Mouse (Mus musculus): ENCODE measurements around the gene Grhpr. TPM values are rescaled to one million over a fixed set of nuclear protein-coding genes. Genes with fewer than 3 reads are reported as not detected.

Grhpr gene
- polyA plus RNA-seq, 1 experiment from 2014 or later: 57.3 TPM

DNA sequence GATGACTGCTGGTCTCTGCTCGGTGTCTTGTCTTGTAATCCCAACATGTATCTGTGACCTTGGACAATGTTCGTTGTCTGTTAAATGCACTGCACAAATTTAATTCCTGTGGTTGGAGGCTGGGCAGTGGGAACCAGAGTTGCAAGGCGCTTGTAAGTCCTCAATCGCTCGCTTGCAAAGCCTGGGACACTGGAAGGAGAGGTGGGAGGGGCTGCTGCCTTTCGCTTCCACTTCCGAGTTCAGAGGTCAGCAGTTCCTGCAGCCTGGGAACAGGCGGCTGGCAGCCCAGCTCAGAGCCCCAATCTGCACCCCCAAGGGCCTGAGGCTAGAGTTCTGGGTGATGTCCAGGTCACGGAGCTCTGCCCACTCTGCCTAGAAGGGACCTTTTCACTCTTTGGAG, 28.2 kb upstream of the Grhpr start:
- Histone ChIP-seq H3K27ac (no peak overlapping the region), H3K4me3 (replicated peaks) (no peak overlapping the region), H3K4me2 (no peak overlapping the region), H3K36me3 (no peaks in the 10 kb centered on the region), H3K4me1 (replicated peaks) (no peaks in the 10 kb centered on the region), H3K9me3 (no peaks in the 10 kb centered on the region), H3K9ac (replicated peaks) (no peak overlapping the region), H3K27me3 (no peaks in the 10 kb centered on the region)
- 81% methylated on average over 9 of the region's 9 CpGs for WGBS
- ATAC-seq (ENCODE audit: insufficient number of reproducible peaks, insufficient read depth, low FRiP score, low TSS enrichment, low read depth): no peak

DNA sequence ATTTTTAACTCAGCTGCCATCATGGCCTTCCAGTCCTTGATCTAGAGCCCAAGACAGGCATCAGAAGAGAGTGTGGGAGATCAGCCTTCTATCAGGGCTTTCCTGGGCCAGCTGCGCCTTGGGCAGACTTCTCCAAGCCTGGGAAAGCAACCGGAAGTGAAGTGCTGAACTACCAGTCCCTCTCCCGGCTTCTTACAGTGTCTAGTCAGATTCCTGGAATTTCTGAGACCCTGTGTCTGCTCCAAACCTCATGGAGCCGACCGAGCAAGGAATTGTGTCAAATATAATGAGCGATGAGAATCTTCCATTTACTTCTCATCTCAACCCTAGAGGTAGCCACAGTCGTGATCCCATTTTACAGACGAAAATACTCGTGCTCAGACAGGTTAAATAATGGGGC, 22.4 kb upstream of the Grhpr start:
- ATAC-seq (ENCODE audit: insufficient number of reproducible peaks, insufficient read depth, low FRiP score, low TSS enrichment, low read depth): no peak
- Histone ChIP-seq H3K27ac (no peak overlapping the region), H3K36me3 (no peaks in the 10 kb centered on the region), H3K4me1 (replicated peaks) (no peaks in the 10 kb centered on the region), H3K4me3 (replicated peaks) (no peak overlapping the region), H3K27me3 (no peaks in the 10 kb centered on the region), H3K9ac (replicated peaks) (no peak overlapping the region), H3K4me2 (no peak overlapping the region), H3K9me3 (no peaks in the 10 kb centered on the region)
- WGBS: 87% methylated on average over 9 of the region's 9 CpGs

DNA sequence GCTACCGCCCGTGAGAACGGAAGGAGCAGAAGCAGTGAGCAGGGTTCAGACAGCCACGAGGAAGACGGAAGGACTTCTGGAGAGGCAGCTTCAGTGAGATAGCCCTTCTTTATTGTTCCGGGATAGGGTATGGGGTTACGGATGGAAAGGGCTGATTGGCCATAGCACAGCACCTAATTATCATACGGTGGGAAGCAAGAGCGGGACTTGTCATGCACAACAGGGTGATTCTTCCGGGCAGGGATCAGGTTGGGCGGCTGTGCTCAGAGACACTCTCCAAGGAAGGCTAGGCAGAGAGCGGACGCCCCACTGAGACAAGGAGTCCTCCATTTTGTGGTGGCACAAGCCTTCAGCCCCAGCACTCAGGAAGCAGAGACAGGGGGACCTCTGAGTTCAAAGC, 22.0 kb upstream of the Grhpr start:
- no peaks in the 10 kb centered on the region for H3K9me3 ChIP-seq
- WGBS: 92% methylated on average over 13 of the region's 13 CpGs
- no peak overlapping the region for H3K27ac ChIP-seq
- no peaks in the 10 kb centered on the region for H3K27me3 ChIP-seq
- no peaks in the 10 kb centered on the region for H3K4me1 ChIP-seq (replicated peaks)
- H3K4me2 ChIP-seq: no peak overlapping the region
- no peak overlapping the region for H3K9ac ChIP-seq (replicated peaks)
- no peak overlapping the region for H3K4me3 ChIP-seq (replicated peaks)
- no peaks in the 10 kb centered on the region for H3K36me3 ChIP-seq
- ATAC-seq (ENCODE audit: insufficient number of reproducible peaks, insufficient read depth, low FRiP score, low TSS enrichment, low read depth): no peak

DNA sequence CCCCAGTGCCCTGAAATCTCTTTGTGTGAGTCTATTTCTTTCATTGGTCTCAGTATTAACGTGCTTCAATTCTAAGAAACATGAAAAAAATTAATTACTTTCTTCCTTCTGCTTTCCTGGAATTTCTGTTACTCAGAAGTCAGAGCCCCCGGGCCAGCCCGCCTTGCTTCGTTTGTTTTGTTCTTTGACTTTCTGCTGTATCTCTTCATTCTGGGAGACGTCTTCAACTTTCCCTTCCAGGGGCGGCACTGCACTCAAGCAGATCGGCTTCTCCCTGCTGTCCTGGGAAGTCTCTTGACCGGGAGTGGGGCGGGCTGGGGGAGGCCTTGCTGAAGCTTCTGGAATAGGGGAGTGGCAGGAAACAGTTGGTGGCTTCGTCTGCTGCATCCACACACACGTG, 18.0 kb upstream of the Grhpr start:
- H3K9me3 ChIP-seq: no peaks in the 10 kb centered on the region
- no peaks in the 10 kb centered on the region for H3K27me3 ChIP-seq
- H3K4me3 ChIP-seq (replicated peaks): no peak overlapping the region
- H3K36me3 ChIP-seq: no peaks in the 10 kb centered on the region
- no peak overlapping the region for H3K9ac ChIP-seq (replicated peaks)
- 77% methylated on average over 11 of the region's 11 CpGs for WGBS
- no peak for ATAC-seq (ENCODE audit: insufficient number of reproducible peaks, insufficient read depth, low FRiP score, low TSS enrichment, low read depth)
- no peak overlapping the region for H3K27ac ChIP-seq
- H3K4me2 ChIP-seq: no peak overlapping the region
- H3K4me1 ChIP-seq (replicated peaks): no peaks in the 10 kb centered on the region

DNA sequence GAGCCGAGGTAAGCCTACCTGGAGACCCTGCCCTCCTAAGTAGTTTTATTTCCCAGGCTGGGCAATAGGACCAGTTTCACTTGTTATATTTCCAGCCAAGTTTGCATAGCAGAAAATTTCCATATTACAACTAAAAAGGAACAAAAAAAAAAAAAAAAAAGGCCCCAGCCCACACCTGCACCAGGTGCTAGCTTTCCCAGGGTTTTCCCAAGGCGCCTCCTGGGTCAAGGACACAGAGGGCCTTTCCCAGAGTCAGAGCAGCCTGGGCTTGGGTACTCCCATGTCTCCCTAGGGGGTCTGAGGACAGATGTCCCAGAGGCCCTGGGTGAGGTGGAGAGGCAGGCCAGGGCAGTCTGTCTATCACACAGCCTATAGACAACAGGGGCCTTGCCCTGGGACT, 16.0 kb upstream of the Grhpr start:
- Histone ChIP-seq H3K27ac (no peak overlapping the region), H3K36me3 (no peaks in the 10 kb centered on the region), H3K9me3 (no peaks in the 10 kb centered on the region), H3K9ac (replicated peaks) (no peak overlapping the region), H3K4me2 (no peak overlapping the region), H3K27me3 (no peaks in the 10 kb centered on the region; the same call in 1 of the 2 replicates), H3K4me1 (replicated peaks) (no peaks in the 10 kb centered on the region), H3K4me3 (replicated peaks) (no peak overlapping the region)
- no peak for ATAC-seq (ENCODE audit: insufficient number of reproducible peaks, insufficient read depth, low FRiP score, low TSS enrichment, low read depth)
- 77% methylated on average over 2 of the region's 2 CpGs for WGBS

DNA sequence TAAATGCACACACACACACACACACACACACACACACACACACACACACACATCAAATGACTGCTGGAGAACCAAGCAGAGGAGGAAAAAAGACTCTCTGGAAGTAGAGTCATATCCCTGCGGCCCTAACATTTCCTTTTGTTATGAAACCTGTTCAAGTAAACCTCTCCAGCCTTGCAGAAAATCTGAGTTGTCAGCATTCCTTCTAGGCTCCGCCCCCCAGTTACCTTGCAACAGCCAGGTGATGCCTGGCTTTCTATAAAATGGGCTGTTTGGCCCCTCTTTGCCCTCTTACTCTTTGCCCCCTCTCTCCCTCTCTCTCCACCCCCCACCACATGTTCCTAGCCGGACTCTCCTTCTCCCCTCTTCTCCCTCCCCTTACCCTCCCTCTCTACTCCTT, 15.5 kb upstream of the Grhpr start:
- ATAC-seq (ENCODE audit: insufficient number of reproducible peaks, insufficient read depth, low FRiP score, low TSS enrichment, low read depth): no peak
- no peak overlapping the region for H3K9ac ChIP-seq (replicated peaks)
- no peaks in the 10 kb centered on the region for H3K9me3 ChIP-seq
- no peak overlapping the region for H3K4me3 ChIP-seq (replicated peaks)
- H3K36me3 ChIP-seq: no peaks in the 10 kb centered on the region
- no peaks in the 10 kb centered on the region; the same call in 1 of the 2 replicates for H3K27me3 ChIP-seq
- H3K4me2 ChIP-seq: no peak overlapping the region
- 85% methylated on average over 3 of the region's 3 CpGs for WGBS
- 0 out of 2 replicates have a peak, but pooled peaks cover under 1% of the 10 kb centered on the region for H3K4me1 ChIP-seq (replicated peaks)
- no peak overlapping the region for H3K27ac ChIP-seq

DNA sequence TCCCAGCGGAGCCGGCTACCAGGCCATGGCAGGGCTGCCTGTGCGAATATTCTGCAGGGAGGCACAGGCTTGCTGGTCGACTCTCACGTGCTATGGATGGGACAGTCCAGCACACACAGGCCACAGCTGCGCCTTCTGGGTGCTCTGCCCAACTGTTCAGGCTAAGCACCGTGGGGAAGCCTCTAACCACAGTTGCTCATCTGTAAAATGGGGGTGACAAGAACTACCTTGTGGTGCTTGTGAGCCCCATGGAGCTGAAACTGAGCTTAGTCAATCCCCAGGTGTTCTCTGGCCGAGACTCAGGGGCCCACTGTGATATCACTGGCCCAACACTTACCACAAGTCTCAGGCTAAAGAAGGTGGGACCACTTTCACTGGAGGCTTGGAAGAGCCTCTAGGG, 13.8 kb upstream of the Grhpr start:
- H3K36me3 ChIP-seq: no peaks in the 10 kb centered on the region
- no peak overlapping the region for H3K4me3 ChIP-seq (replicated peaks)
- H3K9ac ChIP-seq (replicated peaks): no peak overlapping the region
- H3K4me1 ChIP-seq (replicated peaks): 0 out of 2 replicates have a peak, but pooled peaks cover 5% of the 10 kb centered on the region
- H3K4me2 ChIP-seq: no peak overlapping the region
- no peak overlapping the region for H3K27ac ChIP-seq
- no peaks in the 10 kb centered on the region; the same call in 1 of the 2 replicates for H3K27me3 ChIP-seq
- H3K9me3 ChIP-seq: no peaks in the 10 kb centered on the region
- WGBS: 79% methylated on average over 8 of the region's 8 CpGs
- no peak for ATAC-seq (ENCODE audit: insufficient number of reproducible peaks, insufficient read depth, low FRiP score, low TSS enrichment, low read depth)

DNA sequence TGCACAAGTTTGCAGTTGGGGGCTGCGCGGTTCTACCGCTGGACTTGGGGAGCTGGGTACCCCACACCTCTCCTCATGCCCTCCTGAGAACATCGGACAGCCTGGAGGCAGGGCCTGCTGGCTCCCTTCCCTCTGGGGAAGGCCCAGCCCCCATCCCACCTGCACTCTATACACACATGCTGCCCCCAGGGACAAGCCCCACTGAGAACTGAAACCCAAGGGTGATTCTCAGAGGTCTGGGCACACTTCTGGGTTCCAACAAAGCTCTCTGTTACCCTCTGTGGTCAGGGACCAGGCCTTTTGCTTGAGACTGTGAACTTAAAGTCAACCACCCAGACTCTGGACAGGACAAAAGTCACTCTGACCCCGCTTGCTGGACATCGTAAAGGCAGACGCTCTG, 11.1 kb upstream of the Grhpr start:
- H3K9ac ChIP-seq (replicated peaks): no peak overlapping the region
- no peak for ATAC-seq (ENCODE audit: insufficient number of reproducible peaks, insufficient read depth, low FRiP score, low TSS enrichment, low read depth)
- H3K27ac ChIP-seq: no peak overlapping the region
- H3K9me3 ChIP-seq: no peaks in the 10 kb centered on the region
- 90% methylated on average over 7 of the region's 7 CpGs for WGBS
- H3K4me2 ChIP-seq: no peak overlapping the region
- H3K36me3 ChIP-seq: no peaks in the 10 kb centered on the region
- no peaks in the 10 kb centered on the region; the same call in 1 of the 2 replicates for H3K27me3 ChIP-seq
- H3K4me3 ChIP-seq (replicated peaks): no peak overlapping the region
- H3K4me1 ChIP-seq (replicated peaks): peaks cover 11% of the 10 kb centered on the region

DNA sequence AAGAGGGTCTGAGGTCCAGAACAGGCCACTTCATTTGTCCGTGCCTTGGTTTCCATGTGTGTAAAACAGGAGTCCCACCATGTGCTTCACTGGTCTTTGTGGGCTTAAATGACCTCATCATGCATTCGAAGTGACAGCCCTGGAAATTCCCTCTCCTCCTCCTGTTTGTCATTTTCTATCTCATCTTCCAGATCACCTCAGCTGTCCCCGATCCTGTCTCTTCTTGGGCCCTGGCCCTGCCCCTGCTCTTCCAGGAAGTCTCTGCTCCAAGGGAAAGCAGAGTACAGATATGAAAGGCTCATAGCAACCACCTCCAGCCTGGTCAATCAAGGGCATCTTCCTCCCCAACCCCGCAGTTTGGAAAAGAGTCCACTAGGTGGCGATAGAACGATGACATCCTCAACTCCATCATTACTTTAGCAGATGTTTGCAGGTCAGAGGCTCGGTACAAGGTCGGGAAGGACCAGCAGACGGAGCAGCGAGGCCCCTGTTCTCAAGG, 10.5 kb upstream of the Grhpr start:
- peaks cover 11% of the 10 kb centered on the region for H3K4me1 ChIP-seq (replicated peaks)
- no peaks in the 10 kb centered on the region; the same call in 1 of the 2 replicates for H3K27me3 ChIP-seq
- no peak for ATAC-seq (ENCODE audit: insufficient number of reproducible peaks, insufficient read depth, low FRiP score, low TSS enrichment, low read depth)
- no peak overlapping the region for H3K4me3 ChIP-seq (replicated peaks)
- no peak overlapping the region for H3K4me2 ChIP-seq
- H3K9me3 ChIP-seq: no peaks in the 10 kb centered on the region
- no peaks in the 10 kb centered on the region for H3K36me3 ChIP-seq
- 21% methylated on average over 10 of the region's 10 CpGs for WGBS
- H3K9ac ChIP-seq (replicated peaks): no peak overlapping the region
- no peak overlapping the region for H3K27ac ChIP-seq

DNA sequence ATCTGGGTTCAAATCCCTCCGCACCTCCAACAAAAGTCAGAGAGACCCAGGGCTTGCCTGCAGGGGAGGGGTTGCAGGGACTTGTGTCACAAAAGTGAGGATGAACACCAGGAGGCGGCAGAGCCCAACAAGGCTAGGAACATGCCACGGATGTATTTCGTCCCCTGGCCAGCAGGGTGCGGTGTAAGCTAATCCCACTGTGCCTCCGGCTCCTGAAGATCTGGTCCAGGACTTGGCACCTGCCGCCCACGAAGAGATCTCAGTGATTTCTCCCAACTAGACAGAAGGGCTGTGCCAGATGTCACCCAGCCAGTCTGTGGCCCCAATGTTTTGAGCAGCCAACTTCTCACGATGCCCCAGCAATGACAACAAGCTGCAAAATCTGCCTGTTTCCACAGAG, 7.7 kb upstream of the Grhpr start:
- Histone ChIP-seq H3K36me3 (no peaks in the 10 kb centered on the region), H3K4me2 (peak overlapping the region; percentile 44), H3K4me1 (replicated peaks) (peaks cover 11% of the 10 kb centered on the region), H3K9me3 (no peaks in the 10 kb centered on the region), H3K9ac (replicated peaks) (peak overlapping the region; percentile 40), H3K4me3 (replicated peaks) (no peak overlapping the region), H3K27me3 (no peaks in the 10 kb centered on the region; the same call in 1 of the 2 replicates), H3K27ac (no peak overlapping the region)
- ATAC-seq (ENCODE audit: insufficient number of reproducible peaks, insufficient read depth, low FRiP score, low TSS enrichment, low read depth): no peak
- 11% methylated on average over 9 of the region's 9 CpGs for WGBS

DNA sequence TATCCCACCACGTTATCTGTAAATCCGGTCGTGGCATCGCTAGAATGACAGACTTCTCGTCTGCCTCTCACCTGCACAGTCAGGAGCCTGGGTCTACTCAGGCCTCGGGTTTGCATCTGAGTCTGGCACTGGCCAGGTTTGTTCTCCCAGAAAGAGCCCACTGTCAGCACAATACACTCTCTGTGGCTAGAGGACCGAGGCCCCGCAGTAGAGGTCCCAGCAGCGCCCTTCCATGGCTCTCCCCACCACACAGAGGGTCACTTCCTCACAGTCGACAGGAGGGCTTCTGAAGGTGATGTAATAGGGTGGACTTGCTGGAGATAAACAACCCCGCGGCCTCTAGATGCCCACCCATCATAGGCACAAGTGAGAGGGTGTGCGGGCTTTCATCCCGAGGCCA, 7.3 kb upstream of the Grhpr start:
- WGBS: 58% methylated on average over 14 of the region's 14 CpGs
- Histone ChIP-seq H3K9ac (replicated peaks) (peak overlapping the region; percentile 40), H3K36me3 (no peaks in the 10 kb centered on the region), H3K27ac (no peak overlapping the region), H3K9me3 (no peaks in the 10 kb centered on the region), H3K4me2 (peak overlapping the region; percentile 44), H3K4me1 (replicated peaks) (peaks cover 11% of the 10 kb centered on the region), H3K27me3 (no peaks in the 10 kb centered on the region; the same call in 1 of the 2 replicates), H3K4me3 (replicated peaks) (no peak overlapping the region)
- ATAC-seq (ENCODE audit: insufficient number of reproducible peaks, insufficient read depth, low FRiP score, low TSS enrichment, low read depth): no peak

DNA sequence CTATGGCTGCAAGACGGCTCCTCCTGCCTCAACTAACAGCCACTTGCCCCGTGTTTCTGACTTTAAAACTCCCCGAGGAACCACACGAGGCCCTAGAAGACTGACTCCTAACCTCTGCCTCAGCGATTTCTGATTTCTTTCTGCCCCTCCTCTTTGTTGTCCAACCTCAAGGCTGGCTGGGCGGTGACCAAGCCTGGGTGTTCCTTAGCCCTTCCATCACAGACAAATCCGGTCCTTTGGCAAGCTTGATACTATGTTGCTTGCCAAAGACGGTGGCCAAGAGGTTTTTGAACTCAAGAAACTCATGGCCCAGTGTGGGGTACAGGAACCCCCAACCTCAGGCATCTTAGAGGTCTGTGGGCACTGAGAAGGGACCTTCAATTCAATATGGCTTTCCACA, 6.9 kb upstream of the Grhpr start:
- WGBS: 78% methylated on average over 8 of the region's 8 CpGs
- H3K27ac ChIP-seq: no peak overlapping the region

More for the DNA sequence above, 6.9 kb upstream of the Grhpr start:
- Histone ChIP-seq H3K9ac (replicated peaks) (no peak overlapping the region), H3K36me3 (no peaks in the 10 kb centered on the region), H3K9me3 (no peaks in the 10 kb centered on the region), H3K4me3 (replicated peaks) (no peak overlapping the region), H3K4me2 (no peak overlapping the region), H3K27me3 (no peaks in the 10 kb centered on the region; the same call in 1 of the 2 replicates), H3K4me1 (replicated peaks) (peaks cover 11% of the 10 kb centered on the region)
- ATAC-seq (ENCODE audit: insufficient number of reproducible peaks, insufficient read depth, low FRiP score, low TSS enrichment, low read depth): no peak
